Mouse (Mus musculus) right cerebral cortex, adult 18-20 months (tissue): Measurements from ENCODE around the gene Tmem131l.
A peak's percentile ranks its signal among the peaks of the same experiment; 100 is the strongest.

Source experiments
- DNase-seq: peaks from one replicate; pipeline ENCODE4 v3.0.0; 2022; ENCODE audit warnings: mixed read lengths

The Tmem131l gene

GRCm38 (mm10) chr3:84041739-84042138 lies 1.8 kb upstream of the Tmem131l start:
- DNase-seq = no peak

DNA sequence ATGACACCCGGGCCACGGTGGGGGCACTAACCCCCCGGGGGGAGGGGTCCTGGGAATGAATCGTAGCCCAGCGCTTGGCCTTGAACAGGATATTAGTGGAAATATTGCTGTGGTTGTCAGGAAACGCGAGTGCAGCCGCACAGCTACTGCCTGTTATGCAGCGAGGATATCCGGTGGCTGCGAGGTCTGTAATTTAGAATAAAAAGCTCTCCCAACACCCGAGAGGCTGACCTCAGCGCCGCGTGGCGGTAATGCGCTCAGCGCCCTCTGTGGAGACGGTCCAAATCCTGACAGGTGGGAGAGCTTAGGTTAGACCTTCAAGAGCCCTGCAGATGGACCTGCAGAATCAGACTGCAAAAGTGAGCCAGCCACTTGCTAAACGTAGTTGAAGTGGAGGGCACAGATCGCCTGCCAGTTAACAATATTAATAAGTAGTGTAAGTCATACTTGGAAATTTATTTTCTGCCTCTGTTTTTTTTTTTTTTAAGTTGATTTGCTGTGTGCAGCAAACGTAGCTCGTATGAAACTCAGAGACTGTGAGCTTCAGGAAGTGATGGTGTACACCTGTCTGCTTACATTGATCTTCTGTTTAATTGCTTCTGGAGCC lies 604 bp upstream of the Tmem131l start:
- DNase-seq = peak; percentile 25

- peak; percentile 18 for DNase-seq
Measured at GRCm38 (mm10) chr3:84038981-84039645, 862 bp downstream of the Tmem131l start.

- no peak for DNase-seq
Measured at GRCm38 (mm10) chr3:84038126-84038525, 1.8 kb downstream of the Tmem131l start.

GRCm38 (mm10) chr3:84037536-84037935 lies 2.4 kb downstream of the Tmem131l start:
- no peak for DNase-seq

GRCm38 (mm10) chr3:84036866-84037265 lies 3.1 kb downstream of the Tmem131l start:
- DNase-seq = no peak

GRCm38 (mm10) chr3:84035728-84036364 lies 4.1 kb downstream of the Tmem131l start:
- DNase-seq = no peak

DNA sequence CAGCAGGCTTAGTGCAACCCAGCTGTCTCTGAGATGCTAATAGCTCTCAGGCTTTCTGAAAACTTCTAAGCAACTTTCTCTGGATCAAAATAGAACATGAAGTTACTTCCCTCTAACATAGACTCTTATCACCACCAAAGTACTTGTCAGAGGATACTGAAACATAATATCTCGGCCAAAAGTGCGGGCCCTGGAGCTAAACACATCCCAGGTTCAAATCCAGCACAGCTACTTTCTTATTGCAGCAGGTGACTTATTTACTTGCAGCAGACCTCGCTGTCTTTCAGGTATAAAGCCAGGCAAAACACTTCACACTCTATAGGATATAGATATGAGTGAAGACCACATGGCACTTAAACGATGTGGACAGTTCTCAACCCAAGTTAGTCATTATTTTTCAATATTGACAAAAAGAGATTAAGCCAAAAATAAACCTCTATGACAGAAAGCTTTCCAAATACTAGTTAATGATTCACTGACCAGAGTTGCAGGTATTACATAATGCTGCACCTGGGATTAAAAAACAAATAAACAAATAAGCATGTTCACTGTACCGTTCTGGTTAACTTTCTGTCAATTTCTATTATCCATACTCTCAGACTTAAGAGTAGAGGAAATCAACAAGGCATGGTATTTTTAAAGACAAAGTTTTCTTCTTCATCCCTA lies 5.7 kb downstream of the Tmem131l start:
- DNase-seq = no peak

DNA sequence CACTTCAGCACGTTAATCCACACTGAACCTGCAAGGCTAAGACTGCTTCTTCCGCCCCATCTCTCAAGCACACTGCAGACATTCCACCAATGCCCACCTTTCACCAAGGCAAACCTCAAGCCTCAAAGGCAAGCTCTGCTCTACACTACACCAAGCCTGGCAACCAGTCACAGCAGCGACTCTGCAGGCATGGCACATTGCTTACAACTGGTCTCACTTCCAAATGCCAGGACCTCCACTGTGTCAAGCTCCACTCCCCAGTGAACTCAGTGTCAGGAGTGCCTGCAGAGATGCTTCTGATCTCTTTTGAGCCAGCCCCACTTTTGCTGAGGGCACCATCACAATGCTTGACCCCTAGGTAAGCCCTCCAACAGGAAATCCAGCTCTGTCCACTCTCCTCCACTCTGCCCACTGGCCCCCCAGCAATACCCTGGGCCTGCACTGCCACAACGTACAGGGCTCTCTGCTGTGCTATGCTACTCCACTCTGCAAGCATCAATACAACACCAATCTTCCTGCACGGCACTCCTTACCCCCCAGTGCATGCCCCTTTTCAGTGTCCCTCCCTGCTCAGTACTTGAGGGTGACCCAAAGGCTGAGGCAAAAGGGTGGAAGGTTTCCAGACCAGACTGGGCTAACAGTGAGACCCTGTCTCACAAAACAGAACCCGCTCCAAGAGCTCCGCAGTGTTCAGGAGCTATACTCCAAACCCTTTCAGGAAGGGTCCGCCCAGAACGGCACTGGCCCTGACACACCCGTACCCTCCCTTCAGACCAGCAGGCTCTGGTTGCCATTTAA lies 6.8 kb downstream of the Tmem131l start:
- no peak for DNase-seq

- no peak for DNase-seq
Measured at GRCm38 (mm10) chr3:84032419-84032818, 7.6 kb downstream of the Tmem131l start.

DNA sequence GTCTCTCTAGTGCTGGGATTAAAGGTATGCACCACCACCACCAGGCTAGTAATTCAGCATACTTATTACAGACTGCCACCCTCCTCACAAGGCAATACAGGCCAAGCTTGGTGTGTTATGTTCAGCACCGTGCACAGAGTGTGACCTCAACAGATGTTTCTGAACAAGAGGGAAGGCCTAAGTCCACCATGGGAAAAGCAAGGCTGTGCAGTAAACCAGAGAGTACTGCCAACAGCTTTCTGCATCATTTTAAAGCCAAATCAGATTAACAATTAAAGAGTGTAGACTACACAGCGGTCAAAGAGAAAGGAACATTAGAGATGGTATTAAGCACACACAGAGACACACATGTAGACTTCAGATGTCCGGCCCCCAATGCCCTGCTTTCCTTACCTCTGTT lies 8.8 kb downstream of the Tmem131l start:
- DNase-seq = no peak

DNA sequence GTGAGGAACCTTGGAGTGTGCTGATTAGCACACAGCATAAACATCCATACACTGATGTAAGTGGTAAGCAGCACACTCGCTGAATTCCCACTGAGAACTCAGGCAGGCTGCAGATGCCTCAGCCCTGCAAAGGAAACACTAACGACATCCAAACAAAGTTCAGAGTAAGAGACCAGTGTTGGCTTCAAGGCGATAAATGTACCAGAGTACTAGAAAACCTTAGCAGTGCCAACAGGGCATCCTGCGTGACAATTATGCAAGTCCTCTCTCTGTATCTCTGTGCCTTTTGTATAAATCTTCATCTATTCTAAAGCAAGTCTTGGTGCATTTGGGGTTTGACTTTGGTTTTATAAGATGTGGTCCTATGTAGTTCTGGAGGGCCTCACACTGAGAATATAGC lies 11.0 kb downstream of the Tmem131l start:
- DNase-seq = no peak

DNA sequence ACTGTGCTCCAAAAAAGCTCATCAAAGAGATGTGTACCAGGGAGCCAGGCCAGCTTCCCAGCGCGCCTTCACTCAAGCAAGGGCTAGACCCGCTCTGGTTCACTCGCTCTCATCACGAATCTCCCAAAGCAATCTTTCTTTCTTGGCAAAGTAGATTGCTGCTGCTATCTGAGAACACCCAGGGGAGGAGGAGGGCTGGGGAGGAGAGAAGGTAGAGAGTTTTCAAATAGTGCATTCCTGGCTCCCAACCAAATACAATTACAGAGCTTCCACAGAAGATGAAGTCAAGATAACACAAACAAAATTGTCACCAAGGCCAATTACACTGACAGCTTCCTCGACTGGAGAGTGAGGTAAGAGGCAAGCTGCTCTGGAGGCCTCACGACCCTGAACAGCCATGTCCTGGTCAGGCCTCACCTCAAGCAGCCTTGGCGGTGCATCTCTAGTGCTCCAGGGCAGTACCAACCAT lies 12.2 kb downstream of the Tmem131l start:
- no peak for DNase-seq

DNA sequence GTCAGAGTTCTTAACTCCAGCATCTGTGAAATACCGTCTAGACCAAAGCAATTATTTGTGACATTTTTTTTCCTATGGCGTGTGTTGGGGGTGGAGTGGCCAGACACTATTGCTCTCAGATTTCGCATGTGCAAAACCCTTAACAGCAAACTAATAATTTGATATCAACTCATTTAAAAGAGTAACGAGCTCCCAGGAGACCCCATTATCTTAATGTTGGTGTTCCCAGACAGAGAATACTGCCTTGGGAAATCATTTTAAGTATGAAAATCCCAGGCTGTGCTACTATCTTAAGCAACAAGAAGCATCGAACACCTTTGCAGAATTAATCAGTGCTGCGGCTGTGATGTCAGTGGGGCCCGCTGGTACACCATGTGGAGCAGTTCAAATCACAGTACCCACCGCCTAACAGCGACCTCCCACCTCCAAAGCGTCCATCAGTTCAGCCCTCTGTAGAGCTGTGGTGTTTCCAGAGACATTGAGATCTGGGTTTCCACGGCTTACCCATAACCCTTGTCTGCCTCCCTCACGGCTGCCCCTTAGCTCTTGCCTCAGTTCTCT lies 15.4 kb downstream of the Tmem131l start:
- DNase-seq = no peak

DNA sequence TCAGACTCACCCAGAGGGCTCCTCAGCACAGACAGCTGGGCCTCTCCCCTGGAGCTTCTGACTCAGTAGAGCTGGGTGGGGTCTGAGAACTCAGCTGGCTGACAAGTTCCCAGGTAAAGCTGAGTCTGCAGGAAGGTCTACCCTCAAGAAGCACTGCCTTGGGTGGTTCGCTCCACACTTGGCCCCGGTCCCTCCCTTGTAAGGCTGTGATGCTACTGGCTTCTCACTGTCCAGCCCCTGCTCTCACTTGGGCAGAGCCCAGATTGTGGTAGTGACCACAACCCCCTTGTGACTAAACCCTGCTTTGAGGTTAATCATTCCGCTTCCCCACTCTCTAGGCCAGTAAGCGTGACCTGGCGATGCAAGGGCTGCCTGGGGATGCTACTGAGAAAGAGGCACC lies 17.3 kb downstream of the Tmem131l start:
- DNase-seq = no peak

GRCm38 (mm10) chr3:84022201-84022584 lies 17.8 kb downstream of the Tmem131l start:
- no peak for DNase-seq

DNA sequence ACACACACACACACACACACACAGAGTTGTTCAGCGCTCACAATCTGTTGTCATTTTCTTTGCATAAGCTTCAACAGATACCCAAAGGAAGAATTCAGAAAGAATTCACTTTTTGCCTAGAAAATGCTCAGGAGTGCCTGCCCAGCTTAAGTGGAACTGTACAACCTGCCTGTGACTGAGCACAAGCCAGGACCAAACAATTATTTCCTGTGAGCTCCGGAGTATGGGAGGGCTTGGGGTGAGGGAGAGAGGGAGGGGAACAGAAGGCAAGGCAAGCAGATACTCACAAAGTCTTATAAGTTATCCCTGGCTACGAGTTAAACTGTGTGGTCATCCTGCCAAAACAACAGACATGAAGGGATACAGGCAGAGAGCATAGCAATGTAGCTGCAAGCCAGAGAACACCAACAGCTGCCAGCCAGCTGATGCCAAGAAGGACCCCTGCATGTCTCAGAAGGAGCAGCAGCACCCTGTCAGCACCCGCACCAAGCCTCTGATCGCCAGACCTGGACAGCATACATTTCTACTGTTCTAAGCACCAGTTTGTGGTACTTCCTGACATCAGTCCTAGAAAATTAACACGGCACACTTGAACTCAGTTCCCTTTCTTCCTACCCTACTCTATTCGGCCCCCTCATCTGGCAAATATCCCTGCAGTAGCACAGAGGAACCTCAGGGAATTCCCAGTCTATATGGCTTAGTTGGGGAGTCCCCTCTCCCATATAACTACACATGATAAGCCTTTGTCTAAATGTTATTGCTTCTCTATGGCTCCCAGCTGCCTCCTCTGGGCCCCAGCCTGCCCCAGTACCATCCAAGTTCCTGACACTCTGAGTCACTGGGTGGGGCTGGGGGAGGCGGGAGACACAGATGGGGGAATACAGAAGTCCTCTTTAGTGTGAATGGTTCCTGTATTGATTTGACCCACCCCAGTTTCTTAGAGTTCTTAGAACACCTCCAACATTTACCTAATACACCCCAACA lies 18.5 kb downstream of the Tmem131l start:
- no peak for DNase-seq

GRCm38 (mm10) chr3:84020528-84020927 lies 19.4 kb downstream of the Tmem131l start:
- no peak for DNase-seq

DNA sequence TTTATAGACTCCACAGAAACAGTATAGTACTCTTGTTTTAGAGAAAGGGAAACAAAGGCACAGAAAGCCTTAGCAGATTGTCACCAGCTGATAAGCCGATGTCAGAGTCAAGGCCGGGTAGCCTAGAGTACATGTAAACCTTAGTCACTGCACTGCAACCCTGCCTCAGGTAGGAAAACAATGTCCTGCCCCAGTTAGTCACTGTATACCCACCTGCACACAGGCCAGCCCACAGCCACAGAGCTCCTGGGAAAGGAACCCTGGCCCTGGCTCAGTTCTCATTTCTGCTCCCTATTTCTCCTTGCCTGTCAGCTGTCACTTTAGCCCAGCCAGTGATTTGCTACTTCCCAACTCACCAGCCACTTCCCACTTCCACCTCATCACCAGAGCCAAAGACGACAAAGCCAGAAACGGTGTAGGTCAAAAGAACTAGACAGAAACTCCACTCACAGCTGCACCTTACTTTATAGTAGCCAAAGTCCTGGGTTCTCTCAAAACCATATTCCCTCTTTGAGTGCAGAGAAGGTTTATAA lies 24.4 kb downstream of the Tmem131l start:
- DNase-seq = no peak

DNA sequence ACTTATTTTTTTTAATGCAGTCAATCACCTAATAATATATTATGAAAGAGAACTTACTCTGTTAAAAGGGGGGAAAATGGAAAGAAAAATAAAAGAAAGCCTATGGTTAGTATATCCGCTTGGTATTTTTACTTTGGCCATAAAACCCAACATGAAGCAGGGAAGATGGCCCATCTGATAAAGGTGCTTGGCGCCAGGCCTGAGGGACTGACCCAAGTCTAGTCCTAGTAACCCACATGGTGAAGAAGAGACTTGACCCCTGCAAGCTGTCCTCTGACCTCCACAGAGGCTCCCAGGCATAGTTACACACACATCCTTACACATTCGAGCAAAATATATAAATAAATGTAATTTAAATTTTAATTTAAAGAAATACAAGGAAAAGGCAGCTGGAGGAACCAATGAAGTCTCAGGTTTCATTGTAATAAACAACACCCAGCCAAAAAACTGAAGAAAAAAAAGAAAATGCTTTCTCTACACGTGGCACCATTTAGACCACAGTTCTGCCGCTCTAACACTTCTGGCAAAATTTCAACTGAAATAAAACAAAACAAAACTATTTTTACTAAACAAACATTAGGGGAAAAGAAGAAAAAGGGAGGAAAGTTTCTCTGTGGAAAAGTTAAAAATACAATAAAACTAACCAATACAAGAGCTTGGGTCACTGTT lies 28.8 kb downstream of the Tmem131l start:
- no peak for DNase-seq
